Mouse (Mus musculus): ENCODE measurements at regions not wholly inside any gene's neighbourhood (a gene's known extent, or its start where the extent isn't known, plus 50 kb on each side); places are given as distances from the start of the nearest gene placed in this dataset.

GRCm38 (mm10) chr2:81407372-81407771 is 645.6 kb upstream of the Zfp804a start:
- no peak for DNase-seq (ENCODE audit: inconsistent ontology term)

GRCm38 (mm10) chr2:81411751-81412150 is 641.3 kb upstream of the Zfp804a start:
- DNase-seq (ENCODE audit: inconsistent ontology term), result no peak

- no peak for DNase-seq (ENCODE audit: inconsistent ontology term)
Observed at GRCm38 (mm10) chr2:81431411-81431810, 621.6 kb upstream of the Zfp804a start.

- peak; percentile 6 for DNase-seq (ENCODE audit: inconsistent ontology term)
Observed at GRCm38 (mm10) chr2:81439082-81439481, 613.9 kb upstream of the Zfp804a start.

- DNase-seq (ENCODE audit: inconsistent ontology term), result peak; percentile 64
Observed at GRCm38 (mm10) chr2:81440929-81441328, 612.1 kb upstream of the Zfp804a start.

GRCm38 (mm10) chr2:81450514-81450913 is 602.5 kb upstream of the Zfp804a start:
- no peak for DNase-seq (ENCODE audit: inconsistent ontology term)

- DNase-seq (ENCODE audit: inconsistent ontology term), result no peak
Observed at GRCm38 (mm10) chr2:81488821-81489220, 564.2 kb upstream of the Zfp804a start.

- DNase-seq (ENCODE audit: inconsistent ontology term), result no peak
Observed at GRCm38 (mm10) chr2:81506985-81507384, 546.0 kb upstream of the Zfp804a start.

GRCm38 (mm10) chr2:81513030-81513579 is 539.9 kb upstream of the Zfp804a start:
- no peak for DNase-seq (ENCODE audit: inconsistent ontology term)

- no peak for DNase-seq (ENCODE audit: inconsistent ontology term)
Observed at GRCm38 (mm10) chr2:81538111-81538510, 514.9 kb upstream of the Zfp804a start.

GRCm38 (mm10) chr2:81549158-81549557 is 503.9 kb upstream of the Zfp804a start:
- peak; percentile 54 for DNase-seq (ENCODE audit: inconsistent ontology term)

- no peak for DNase-seq (ENCODE audit: inconsistent ontology term)
Observed at GRCm38 (mm10) chr2:81582111-81582510, 470.9 kb upstream of the Zfp804a start.
